Mouse (Mus musculus) layer of hippocampus, postnatal 36 days (tissue): ENCODE measurements at regions not wholly inside any gene's neighbourhood (a gene's known extent, or its start where the extent isn't known, plus 50 kb on each side); places are given as distances from the start of the nearest gene placed in this dataset.
A peak's percentile ranks its signal among the peaks of the same experiment; 100 is the strongest.

Source experiments
- DNase-seq, 2 experiments: peaks; one replicate each; pipeline ENCODE4 v3.0.0; 2022

DNA sequence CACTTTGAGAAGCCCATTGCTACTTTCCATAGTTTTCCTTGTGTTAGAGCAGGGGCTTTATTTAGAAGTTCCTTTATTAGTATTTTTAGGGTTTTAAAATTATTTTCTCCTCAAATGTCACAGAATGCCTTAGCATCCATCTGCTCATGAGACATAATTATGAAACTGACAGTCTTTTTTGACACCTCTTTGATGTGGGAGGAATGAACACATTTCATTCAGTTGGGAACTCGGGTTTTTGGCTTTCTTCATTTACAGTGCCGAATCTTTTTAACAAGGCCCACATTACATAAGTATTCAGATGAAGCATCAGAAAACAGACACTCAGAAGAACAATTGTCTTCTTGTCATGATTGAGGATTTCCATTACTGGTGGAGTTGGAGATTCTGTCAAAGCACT, 843.6 kb downstream of the Lrrtm4 start:
- DNase-seq: peak in 1 of 2 experiments; percentile 7

DNA sequence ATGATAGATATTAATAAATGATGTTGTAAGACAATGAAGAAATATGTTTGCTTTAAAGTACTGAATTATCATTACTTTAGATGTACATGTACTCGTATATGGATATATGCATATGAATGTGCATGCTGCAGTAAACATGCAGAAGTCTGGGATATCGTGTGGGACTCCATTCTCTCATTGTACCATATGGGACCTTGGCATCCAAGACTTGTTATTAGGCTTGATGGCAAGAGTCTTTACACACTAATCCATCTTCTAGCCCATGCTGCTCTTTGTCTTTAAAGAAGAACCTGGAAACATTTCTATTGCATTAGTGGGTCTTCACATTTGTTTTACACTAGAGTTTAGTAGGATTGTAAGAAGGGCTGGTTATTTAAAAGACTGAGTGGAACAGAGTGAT, 844.1 kb downstream of the Lrrtm4 start:
- DNase-seq: no peak

DNA sequence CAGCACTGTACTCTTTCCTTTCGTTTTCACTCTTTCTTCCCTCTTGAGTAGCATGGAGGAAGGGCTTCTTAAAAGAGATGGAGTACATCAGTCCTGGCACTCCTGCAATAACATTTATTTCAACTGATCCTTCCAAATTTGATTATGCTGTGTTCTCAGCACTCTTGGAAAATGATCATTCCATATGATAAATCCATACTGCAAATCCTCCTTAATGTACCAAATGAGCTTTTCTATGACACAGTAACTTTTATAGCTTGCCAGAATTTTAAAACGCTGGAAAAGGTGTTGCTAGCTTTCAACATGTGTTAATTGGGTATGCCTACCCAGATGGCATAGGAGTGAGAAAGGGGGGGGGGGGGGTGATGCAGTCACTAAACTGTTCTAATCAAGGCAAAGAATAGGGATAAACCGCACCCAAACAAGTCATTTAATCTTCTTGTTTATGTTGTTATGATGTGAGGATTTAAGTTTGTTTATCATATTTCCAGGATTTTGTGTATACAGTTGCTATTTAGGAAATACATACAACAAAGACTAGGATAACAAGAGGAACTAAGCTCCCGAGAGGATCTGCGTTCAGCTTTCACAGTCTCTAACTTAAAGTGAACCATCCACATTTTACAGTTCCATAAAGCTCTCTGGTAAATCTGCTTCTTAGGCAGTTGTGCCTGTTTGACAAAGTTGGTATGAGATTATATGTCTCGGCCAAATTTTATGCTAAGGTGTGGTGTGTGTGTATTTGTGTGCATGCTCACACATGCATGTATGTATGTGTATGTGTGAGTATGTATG, 847.3 kb downstream of the Lrrtm4 start:
- DNase-seq: no peak

DNA sequence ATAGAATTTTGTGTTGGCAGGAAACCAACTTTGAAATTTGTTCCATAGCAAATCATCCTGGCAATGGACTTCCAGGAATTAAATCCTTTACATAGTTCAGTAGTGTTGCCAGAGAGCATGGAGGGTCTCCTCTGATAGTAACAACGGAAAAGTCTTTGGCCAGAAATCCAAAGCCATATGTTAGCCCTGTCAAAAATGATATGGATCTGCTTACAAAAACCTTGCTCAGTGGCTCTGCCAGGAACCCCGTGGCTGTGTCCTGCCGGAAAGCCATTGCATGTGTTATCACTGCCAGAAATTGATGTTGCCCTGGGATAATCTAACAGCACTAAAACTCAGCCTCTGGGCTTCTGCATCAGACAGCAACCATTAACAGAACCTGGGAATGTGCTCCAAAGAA, 866.7 kb downstream of the Lrrtm4 start:
- DNase-seq: no peak

DNA sequence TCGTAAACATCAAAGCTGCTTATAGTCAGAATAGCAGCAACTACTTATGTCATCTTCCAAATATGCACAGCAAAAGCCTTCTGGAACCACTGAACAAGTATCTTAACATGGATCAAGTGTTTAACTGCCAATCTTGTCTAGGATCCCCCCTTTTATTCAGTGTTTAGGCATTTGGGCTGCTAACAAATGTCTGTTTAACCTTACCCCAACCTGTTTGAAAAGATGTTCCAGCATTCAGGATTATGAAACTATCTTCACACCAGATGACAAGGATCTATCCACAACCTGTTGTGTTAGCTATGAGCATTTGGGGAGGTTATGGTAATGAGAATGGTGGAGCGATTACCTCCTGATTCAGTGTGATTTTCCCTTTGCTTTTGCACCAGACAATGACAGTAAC, 886.5 kb downstream of the Lrrtm4 start:
- peak in 1 of 2 experiments; percentile 23 for DNase-seq

DNA sequence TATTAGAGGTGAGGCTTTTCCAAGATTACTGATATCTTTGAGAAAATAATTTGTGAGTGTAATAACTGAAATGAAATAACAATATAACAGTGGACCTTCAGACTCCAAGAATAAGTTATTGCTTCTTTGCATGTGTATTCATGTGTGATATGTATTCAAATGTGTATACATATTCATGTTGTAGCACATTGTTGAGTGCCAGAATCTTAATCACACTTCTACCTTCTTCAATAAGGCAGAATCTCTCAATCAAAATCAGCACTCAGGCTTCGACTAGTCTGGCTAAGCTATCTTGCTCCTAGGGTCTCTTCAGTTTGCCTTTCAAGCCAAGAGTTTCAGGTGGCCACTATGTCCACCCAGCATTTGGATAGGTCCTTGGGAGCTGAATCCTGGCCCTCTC, 911.1 kb downstream of the Lrrtm4 start:
- no peak for DNase-seq

DNA sequence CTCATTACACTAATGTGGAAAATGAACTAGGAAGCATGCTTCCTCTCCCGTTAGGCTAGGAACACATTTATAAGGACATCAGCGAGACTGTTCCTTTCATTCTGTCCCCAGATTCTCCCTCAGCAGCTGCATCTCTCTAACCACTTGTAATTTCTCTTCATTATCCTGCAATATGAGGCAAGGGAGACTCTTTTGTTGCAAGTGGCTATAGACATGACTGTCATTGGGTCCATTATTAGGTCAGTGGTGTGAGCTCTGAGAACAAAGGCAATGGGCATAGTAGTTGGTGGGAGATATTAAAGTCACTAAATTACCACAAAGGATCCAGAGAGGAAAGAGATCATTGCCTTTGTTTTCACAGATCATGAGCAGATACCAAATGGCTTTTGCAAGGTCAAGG, 948.3 kb upstream of the Gcfc2 start:
- DNase-seq: no peak

DNA sequence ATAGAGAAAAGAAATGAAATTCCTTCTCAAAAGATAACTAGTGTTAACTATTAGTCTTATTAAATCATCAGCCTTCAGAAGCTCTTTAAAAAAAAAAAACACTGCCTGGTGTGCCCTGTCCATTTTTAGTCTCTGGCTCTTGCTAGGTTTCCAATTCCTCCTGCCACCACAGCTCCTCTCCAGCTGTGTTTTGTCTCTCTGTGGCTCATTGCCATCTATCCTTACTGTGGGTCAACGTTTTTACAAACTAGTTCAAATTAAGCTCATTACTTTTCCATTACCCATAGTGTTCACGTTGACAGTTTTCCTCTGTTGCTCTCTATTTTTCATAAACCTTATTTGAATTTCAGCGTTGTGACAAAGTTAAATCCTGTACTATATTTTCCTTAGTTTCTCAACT, 930.0 kb upstream of the Gcfc2 start:
- no peak for DNase-seq

DNA sequence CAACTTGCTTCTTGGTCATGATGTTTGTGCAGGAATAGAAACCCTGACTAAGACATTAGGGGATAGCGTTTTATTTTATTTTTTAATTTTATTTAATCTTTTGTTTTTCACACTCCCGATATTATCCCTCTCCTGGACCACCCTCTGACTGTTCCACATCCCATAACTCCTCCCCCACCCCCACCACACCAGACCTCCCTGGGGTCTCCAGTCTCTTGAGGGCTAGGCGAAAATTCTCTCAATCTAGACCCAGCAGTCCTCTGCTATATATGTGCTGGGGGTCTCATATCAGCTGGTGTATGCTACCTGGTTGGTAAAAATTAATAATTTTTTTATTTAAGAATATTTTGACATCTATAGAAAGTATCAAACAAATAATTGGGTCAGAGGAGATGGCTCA, 898.9 kb upstream of the Gcfc2 start:
- DNase-seq: no peak
